Mouse (Mus musculus) cerebellum, adult 9-10 months (tissue): ENCODE results near the gene Dab1.
A peak's percentile ranks its signal among the peaks of the same experiment; 100 is the strongest.

Experiments
- DNase-seq: peaks from one replicate; pipeline ENCODE4 v3.0.0; 2022

Dab1 gene

DNA sequence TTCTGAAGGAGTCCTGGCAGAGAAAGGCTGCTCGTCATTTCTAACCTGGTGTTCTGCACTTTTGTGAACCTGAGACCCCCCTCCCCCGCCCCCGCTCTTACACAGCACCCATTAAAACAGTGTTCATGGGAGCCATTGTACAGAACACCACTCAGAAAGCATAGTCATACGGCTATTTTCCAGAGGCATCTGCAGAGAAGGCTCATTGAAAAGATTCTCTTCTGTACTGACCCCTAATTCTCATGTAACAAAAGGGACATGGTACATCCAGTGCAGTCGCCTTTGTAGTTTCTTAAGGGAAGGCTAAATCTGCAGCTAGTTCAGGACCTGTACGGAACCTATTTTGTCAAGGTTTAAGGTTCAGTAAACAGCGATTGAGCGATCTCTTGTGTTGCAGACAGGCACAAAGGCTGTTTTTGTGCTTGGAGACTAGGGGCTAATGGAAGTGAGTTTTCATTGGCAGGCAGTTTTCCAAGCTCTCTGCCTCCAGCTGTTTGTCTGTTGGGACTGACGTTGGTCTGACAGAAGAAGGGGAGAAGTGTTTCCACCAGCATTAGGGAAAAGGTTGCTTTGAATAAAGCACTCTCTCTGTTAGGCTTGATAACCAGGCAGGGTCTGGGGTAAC, 780.1 kb downstream of the Dab1 start:
- DNase-seq = no peak

DNA sequence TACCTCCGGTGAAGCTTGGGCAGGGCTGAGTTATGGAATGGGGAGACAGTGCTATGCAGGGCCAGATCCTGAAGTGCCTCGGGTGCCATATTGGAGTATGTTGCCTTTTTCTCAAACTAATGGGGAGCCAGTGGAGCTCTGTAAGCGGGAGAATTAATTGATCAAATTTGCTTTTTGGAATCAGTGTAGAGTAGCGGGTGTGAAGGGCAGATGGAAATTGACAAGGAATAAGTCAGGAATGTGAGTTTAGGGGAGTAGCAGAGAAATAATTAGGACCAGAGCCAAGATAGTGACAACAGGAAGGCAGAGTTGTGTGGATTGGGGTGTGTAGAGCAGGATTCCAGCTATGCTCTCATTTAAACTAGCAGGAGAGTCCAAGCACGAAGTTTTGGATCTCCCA, 784.9 kb downstream of the Dab1 start:
- no peak for DNase-seq

DNA sequence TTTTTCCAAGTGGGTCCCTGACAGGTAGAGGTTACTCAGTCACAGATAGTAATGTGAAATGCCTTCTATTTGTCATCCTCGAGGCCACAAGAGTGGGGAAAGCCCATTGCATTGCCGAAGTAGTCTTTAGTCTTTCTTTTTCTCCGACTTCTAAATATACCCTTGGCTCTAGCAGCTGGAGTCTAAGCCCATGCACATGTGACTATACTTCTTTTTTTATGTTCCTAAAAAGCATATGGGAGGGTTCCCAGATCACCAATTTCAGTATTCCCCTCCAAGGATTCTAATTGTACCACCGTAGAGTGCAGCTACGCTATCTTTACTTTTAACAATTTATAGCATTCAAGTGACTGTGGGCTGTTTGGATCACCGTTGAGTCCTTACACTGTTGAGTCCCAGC, 791.8 kb downstream of the Dab1 start:
- no peak for DNase-seq

GRCm38 (mm10) chr4:104415482-104415881, 796.3 kb downstream of the Dab1 start:
- DNase-seq = peak; percentile 75

DNA sequence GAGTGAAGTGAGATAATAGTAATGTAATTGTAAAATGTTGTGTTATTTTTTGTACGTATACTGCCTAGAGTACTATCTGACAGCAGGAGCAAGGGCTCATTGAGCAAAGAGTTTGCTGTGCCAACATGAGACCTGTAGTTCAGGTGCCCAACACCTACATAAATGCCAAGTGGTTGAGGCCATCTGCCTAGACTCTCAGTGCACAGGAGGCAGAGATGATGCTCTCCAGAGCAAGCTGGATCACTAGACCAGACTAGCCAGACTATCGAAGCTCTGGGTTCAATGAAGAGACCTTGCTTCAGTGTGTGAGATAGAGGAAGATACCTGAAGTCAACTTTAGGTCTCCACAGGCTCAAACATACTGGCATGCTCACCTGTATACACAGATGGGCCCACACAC, 799.2 kb downstream of the Dab1 start:
- peak; percentile 84 for DNase-seq

- DNase-seq = no peak
Measured at GRCm38 (mm10) chr4:104420983-104421680, 802.0 kb downstream of the Dab1 start.

- DNase-seq = no peak
Measured at GRCm38 (mm10) chr4:104429127-104429526, 810.0 kb downstream of the Dab1 start.

- peak; percentile 53 for DNase-seq
Measured at GRCm38 (mm10) chr4:104431231-104431855, 812.2 kb downstream of the Dab1 start.

GRCm38 (mm10) chr4:104432150-104432549, 813.0 kb downstream of the Dab1 start:
- peak; percentile 50 for DNase-seq

- DNase-seq = no peak
Measured at GRCm38 (mm10) chr4:104435736-104436135, 816.6 kb downstream of the Dab1 start.

DNA sequence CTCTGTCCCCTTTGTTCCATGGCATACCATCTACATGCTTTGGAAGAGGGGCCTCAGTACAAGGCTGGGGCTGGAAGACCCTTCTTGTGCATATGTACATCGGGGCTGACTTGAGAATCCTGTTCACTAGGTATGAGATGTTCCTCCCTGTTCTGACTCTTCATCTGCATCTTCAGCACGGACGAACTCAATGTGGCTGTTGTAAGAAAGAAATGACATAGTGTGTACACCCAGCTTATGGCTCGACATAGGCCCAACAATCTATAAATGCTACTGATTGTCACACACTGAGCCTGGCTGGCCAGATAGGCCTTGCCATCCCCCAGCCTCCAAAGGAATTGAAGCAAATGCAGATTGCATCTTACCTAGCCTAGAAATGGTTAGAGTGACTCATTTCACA, 817.3 kb downstream of the Dab1 start:
- DNase-seq = no peak

GRCm38 (mm10) chr4:104438730-104439129, 819.6 kb downstream of the Dab1 start:
- DNase-seq = no peak

DNA sequence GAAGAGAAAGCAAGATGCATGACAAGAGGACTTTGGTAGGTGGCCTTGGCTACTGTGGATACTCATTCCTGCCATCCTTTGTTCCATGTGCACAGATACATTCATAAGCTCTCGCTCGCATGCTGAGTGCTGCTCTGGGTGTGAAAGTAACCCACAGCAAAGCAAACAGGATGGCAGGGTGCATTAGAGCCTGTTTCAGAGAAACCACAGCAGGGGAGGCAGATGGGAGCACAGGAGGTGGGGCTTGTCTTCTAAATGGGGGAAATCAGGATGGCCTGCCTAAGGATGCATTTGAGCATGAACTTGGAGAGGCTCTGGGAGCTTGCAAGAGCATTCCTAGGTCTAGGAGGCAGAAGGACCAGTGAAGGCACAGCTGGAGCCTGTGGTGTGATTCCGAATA, 820.5 kb downstream of the Dab1 start:
- peak; percentile 71 for DNase-seq

GRCm38 (mm10) chr4:104442925-104443747, 824.0 kb downstream of the Dab1 start:
- peak; percentile 52 for DNase-seq

DNA sequence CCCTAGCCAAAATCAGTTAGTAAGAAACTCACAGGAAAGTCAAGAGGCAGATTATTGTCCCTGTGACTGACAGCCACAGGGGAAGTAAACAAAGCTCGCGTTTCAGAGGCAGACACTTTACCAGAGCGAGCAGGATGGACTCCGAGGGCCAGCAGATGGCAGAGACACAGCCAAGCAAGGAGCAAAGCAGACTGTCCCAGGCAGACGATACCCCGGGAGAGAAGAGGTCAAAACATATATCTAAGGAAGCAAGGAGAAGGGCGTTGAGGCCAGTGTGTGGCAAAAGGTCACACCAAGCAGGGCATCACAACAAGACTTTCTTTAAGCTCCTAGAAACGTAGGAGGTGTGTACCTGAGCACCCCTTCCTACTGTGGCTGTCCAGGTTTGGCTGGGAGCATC, 824.6 kb downstream of the Dab1 start:
- DNase-seq = peak; percentile 76

- DNase-seq = peak; percentile 61
Measured at GRCm38 (mm10) chr4:104444985-104445384, 825.8 kb downstream of the Dab1 start.

- peak; percentile 51 for DNase-seq
Measured at GRCm38 (mm10) chr4:104448199-104448598, 829.0 kb downstream of the Dab1 start.

DNA sequence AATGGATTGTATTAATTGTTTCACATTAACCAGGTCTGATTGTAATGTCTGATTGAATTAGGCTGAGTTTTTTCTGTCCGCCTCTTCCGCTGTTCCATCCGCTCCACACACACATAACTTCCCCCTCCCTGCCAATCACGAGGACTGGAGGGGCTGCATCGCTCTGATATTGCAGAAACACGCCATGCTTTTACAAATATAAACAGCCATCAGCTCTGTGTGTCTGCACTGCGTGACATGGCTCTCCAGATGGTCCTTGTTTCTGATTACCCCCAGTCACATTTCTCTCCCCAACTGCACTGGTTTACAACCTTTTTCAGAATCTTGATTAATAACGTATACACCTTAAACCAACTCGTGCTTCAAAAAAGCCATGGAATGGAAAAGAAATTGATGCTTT, 831.5 kb downstream of the Dab1 start:
- DNase-seq = peak; percentile 70

DNA sequence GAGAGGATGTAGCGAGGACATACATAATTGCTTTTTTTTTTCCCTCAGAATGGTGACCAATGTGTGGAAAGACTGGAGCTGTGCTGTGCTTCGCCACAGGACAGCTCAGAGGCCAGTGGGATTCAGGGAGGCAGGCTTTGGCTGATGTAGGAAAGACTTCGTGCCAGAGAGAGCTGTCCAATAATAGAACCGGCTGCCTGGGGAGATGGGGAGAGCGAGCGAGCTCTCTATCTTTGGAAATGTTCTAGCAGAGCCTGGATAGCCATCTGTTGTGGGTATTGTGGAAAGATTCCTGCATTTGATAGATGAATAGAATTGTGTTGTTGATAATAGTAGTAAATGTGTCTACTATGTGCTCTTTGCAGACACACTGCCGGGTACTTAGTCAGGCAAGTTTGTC, 833.4 kb downstream of the Dab1 start:
- peak; percentile 97 for DNase-seq

GRCm38 (mm10) chr4:104455151-104455550, 836.0 kb downstream of the Dab1 start:
- peak; percentile 46 for DNase-seq

DNA sequence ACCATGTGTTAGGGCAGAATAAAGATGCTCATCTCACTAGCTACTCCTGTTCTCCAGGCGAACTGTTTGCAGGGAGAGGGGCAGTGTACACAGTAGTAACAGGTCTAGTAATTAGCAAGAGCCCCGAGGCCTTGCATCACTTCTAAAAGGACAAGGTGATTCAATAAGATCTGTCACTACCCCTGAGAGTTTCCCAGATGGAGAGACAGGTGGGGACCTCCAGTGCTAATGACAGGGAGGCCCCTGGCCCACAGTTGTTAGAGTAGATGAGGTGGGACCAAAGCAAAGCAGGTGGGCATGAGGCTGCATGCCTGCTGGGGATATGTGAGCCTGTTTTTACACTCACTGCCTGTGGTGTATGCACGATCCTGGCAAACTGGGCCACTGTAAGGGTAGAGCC, 836.6 kb downstream of the Dab1 start:
- DNase-seq = peak; percentile 56

- peak; percentile 35 for DNase-seq
Measured at GRCm38 (mm10) chr4:104456173-104456873, 837.2 kb downstream of the Dab1 start.

GRCm38 (mm10) chr4:104458726-104459125, 839.6 kb downstream of the Dab1 start:
- peak; percentile 90 for DNase-seq
